Mouse (Mus musculus): ENCODE results near the gene Vipr1.

Gene Vipr1

GRCm38 (mm10) chr9:121681191-121681590, 38.7 kb downstream of the Vipr1 start:
- no peak for DNase-seq

- DNase-seq = no peak
These were observed 39.6 kb downstream of the Vipr1 start for GRCm38 (mm10) chr9:121682037-121682680.

- DNase-seq = no peak
These were observed 42.2 kb downstream of the Vipr1 start for GRCm38 (mm10) chr9:121684702-121685101.

DNA sequence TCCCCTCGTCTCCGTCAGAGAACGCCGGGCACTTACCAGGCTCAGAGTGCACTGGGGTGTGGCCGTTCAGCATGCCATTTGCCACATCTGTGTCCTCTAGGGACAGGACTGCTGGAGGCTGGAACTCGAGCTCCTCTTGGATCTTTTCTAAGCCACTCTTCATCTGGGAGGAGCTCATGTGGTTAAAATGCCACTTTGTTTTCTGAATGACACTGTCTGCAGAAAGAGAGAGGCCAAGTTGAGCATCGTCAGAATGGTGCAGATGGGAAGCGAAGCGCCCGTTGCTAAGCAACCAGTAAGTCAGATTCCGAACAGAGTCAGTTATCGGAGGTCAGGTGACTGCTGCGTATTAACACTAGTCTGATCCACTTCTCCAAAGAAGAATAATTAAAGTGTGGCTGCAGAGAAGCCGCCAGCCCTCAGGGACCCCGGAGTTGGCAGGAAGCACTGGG, 47.7 kb downstream of the Vipr1 start:
- DNase-seq = no peak

GRCm38 (mm10) chr9:121690734-121691133, 48.2 kb downstream of the Vipr1 start:
- no peak for DNase-seq

DNA sequence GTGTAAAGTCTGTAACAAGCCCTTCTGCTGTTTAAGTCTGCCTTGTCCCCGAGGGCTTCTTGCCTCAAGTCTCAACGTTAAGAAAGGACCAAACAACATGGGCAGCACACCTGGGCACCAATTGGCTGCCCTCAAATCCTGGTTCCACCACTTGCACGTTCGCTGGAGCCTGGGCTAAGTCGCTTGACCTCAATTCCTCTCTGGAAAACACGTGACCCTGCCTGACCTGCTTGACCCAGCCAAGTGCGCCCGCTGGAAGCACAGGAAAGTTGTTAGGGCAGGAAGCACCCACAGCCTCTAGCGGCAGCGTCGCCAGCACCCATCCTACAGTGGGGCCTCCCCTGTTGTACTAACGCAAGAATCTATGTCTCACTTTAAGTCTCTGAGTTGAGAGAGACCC, 52.2 kb downstream of the Vipr1 start:
- no peak for DNase-seq

DNA sequence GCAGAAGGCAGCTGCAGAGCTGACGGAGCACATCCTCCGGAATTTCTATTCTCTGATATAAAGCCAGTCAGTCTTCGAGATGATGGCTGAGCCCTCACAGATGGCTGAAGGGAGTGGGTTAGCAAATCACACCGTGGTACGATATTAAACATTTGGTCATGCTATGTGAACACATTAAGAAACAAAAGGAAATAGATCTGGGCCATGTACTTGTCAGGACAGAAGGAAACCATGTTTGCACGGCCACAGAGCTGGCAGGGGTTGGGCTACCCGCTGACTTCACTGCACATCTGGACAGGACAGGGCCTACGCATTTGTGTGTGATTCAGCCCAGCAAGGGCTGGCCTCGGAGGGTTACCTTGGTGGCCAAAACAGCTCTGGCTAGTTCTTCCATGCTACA, 54.1 kb downstream of the Vipr1 start:
- DNase-seq = no peak

DNA sequence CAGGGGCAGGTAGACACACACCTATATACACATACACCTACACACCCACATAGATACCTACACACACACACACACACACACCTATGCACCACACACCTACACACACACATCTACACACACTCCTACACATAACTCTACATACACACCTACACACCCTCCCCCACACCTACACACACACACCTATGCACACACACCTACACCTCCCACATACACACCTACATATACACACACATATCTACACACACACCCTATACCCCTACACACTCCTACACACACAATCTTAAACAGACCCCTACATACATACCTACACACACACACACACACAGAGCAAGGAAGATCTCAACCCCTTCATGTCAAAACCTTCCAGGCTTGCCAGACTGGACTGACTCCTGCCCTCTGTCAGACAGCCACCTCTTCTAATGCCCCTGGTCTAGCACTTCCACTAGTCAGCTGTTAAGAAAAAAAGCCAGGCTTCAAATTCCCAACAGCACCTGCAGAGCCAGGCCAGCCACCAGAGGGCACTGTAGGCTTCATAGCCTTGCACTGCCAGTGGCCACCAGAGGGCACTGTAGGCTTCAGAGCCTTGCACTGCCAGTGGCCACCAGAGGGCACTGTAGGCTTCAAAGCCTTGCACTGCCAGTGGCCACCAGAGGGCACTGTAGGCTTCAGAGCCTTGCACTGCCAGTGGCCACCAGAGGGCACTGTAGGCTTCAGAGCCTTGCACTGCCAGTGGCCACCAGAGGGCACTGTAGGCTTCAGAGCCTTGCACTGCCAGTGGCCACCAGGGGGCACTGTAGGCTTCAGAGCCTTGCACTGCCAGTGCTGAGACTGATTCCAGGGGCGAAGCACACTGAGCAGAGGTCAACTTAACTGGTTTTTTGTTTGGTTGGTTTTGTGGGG, 54.9 kb downstream of the Vipr1 start:
- DNase-seq = peak; percentile 64

DNA sequence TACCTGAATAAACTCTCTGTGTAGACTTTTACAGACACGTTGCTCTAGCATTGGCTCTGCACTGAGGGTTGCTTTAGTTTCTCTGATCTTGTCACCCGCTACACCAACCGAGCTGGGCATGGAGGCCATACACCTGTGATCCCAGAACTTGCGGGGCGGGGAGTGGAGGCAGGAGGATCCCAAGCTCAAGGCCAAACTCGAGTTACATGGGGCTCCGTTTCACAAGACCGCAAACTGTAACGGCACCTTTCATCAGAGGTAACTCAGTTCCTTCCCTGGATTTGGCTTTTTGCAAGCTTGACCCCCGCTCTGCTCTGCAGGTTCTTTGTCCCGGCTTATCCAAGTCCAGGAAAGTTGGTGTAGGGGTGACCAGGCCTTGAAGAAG, 61.7 kb downstream of the Vipr1 start:
- DNase-seq = peak; percentile 38

DNA sequence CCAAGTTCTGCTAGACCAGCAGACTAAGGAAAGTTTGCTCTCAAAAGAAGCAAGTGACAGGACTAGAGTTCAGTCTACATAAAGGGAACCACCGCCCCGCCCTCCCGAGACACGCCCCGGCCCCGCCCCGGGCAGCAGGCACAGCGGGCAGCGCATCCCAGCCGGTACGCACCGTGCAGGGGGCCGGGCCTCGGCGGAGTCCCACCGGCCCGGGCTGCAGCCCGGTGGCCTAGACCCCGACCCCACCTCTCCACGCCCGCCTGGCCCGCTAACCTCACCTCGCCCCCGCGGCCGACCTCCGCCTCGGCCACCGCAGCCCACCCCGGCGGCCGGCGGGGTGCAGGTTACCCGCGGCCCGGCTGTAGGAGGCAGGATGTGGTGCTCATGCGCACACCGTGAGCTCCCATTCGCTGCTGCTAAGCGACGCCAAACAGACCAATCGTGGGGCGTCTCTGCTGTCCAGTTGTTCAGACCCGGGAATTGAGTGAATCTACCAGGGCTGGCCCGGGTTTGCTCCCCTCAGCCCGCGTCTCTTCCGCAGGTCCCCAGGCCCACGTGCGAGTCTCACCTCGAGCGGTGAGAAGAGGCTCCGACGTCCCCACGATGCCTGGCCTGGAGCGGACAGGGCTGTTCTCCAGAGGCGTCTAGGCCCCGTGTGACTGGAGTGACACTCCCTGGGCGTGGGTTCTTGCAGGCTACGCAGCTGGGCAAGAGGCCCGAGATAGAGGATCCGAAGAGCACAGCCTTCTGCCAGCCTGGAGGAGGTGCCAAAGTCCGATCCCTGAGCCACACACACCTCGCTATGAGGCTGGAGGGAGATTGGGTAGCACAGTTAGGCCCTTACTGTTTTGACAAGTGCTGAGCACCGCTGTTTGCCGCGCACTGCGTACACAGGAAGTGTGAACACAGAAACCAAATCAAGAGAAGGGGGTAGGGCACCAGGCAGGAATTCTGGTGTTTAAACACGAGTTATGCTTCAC, 62.4 kb downstream of the Vipr1 start, which contains the start of gene Sec22c:
Sec22c (minus strand) TSS at position 845 of the 980 bp plus-strand sequence.
- peak; percentile 88 for DNase-seq

- DNase-seq = no peak
These were observed 63.6 kb downstream of the Vipr1 start for GRCm38 (mm10) chr9:121706029-121706675.

GRCm38 (mm10) chr9:121707801-121708200, 65.3 kb downstream of the Vipr1 start:
- no peak for DNase-seq

DNA sequence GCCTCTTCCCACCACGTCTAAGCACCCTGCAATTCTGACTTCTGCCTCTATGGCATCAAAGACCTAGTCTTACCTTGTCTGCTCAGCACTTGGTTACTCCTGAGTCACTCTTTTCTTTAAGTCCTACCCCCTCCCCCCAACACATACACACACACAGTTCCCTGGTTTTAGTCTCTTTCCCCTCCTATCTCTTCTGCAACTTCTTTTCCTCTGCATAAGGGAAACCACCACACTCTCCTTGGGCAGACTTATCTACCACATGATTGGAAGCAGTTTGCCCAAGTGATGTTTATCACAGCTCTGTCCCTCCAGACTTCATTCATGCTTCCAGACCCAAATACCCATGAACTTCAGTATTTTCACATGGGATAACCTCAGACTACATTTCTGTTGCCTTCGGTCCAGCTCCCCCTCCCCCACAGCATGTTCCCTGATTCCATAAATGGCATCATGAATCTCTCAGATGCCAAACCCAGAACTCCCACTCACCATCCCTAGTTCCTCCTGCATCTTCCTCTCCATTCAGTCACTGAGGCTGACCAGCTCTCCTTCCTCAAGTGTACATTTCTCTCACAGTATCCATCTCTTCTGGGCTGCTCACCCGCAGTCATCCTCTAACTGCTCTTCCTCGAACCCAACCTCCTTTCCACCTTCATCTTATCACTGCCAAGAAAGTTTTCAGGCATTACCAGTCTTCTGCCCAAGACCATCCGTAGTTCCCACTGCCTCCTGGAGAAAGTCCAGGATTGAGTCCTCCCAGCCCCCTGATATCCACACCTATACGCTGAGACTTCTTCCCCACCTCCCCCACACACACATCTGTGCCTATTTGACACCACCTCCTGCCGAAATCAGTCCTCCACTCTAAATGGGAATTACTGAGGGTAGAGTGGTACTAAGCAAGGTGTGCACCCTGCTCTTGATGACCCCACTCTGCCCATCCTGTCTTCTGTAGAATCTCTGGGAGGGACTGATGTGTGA, 66.3 kb downstream of the Vipr1 start:
- peak; percentile 54 for DNase-seq

GRCm38 (mm10) chr9:121709898-121710583, 67.5 kb downstream of the Vipr1 start, which contains the start of gene Ss18l2:
Gene Ss18l2 (plus strand): TSS chr9:121710329.
- DNase-seq = peak; percentile 99

DNA sequence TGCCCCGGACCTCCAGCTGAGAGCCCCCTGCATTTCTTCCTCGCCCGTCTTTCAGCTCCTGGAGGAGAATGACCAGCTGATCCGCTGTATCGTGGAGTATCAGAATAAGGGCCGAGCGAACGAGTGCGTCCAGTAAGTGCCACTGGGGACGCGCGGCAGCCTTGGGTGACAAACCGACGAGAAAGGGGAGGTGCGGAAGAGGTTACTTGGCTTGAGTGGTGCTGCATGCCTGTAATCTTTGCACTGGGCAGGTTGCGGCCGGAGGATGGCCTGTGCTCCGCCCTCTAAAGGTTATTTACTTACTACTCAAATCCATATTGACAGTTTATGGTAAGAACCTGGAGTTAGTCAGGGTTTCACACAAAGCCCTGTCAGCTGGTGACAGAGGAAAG, 68.1 kb downstream of the Vipr1 start:
- no peak for DNase-seq

GRCm38 (mm10) chr9:121717048-121717447, 74.5 kb downstream of the Vipr1 start:
- peak; percentile 55 for DNase-seq

DNA sequence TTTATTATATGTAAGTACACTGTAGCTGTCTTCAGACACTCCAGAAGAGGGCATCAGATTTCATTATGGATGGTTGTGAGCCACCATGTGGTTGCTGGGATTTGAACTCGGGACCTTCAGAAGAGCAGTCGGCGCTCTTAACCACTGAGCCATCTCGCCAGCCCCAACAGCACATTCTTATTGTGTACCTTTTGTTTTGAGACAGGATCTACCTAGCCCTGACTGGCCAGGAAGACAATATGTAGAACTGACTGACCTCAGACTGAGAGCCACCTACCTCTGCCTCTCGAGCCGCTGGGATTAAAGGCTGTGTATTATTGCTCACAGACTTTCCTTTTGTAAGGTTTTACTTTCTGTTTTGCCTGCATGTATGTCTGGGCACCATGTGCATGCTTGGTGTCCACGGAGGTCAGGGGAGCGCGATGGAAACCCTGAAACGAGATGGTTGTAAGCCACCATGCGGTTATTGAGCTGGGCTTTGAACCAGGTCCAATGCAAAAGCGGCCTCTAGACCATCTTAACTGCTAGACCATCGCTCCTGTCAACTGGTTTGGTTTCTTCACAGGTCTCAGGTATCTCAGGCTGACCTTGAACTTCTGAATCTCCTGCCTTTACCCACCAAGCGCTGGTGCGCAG, 75.7 kb downstream of the Vipr1 start:
- no peak for DNase-seq

DNA sequence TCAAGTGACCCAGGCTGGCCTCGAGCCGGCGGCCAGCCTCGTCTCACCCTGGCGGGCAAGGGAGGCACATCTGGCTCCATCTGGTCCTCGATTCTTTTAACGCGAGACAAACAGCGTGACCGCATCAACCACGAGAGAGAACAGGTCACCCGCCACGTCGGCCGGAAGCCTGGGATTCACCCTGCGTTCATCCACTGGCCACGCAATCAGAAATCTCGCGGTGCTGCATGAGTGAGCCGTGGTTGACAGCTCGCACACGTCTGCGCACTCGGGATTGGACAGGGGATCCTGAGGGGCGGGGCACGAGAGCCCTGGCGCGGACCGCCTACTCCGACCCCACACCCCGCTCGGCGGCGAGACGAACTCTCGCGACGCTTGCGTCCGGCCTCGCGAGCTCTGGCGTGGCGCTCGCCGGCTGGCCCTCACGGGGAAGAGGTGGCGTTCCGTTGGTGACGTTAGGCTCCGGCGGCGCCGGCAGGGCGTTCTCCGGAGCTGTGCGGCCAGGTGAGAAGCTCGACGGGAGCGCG, 76.3 kb downstream of the Vipr1 start, which contains the start of gene Nktr:
Nktr (plus strand) TSS at position 378 of the 527 bp plus-strand sequence.
- peak; percentile 99 for DNase-seq

Data from cerebellum, adult 9-11 months (tissue).